Mouse (Mus musculus): ENCODE data around the gene Prr19. TPM values are rescaled to one million over a fixed set of nuclear protein-coding genes. Genes with fewer than 3 reads are reported as not detected.

The Prr19 gene
- total and polyA plus RNA-seq, 2 experiments from 2014 or later: 2.5 to 2.6 TPM

GRCm38 (mm10) chr7:25271651-25272444 lies 29.4 kb upstream of the Prr19 start:
- no peak for DNase-seq
- H3K36me3 ChIP-seq (ENCODE audit: insufficient read depth): peaks cover 34% of the 10 kb centered on the region
- H3K4me3 ChIP-seq (ENCODE audit: low read depth, low read length): no peak overlapping the region
- H3K27me3 ChIP-seq (ENCODE audit: insufficient read depth, low read length): no peaks in the 10 kb centered on the region
- H3K4me1 ChIP-seq (ENCODE audit: insufficient read depth): peaks cover 14% of the 10 kb centered on the region
- no peak for TF ChIP-seq CTCF (IDR thresholded peaks at IDR 0.05; ENCODE audit: low read depth)
- no peaks in the 10 kb centered on the region for H3K9me3 ChIP-seq (ENCODE audit: low read length)
- no peak overlapping the region for H3K4me2 ChIP-seq (ENCODE audit: low read depth)
- no peak overlapping the region for H3K27ac ChIP-seq (ENCODE audit: low read depth, low read length)
- ATAC-seq: no peak
- WGBS: 90% methylated on average over 30 of the region's 30 CpGs
- no peak overlapping the region for H3K9ac ChIP-seq

GRCm38 (mm10) chr7:25272445-25273258 lies 28.6 kb upstream of the Prr19 start:
- TF ChIP-seq CTCF (IDR thresholded peaks at IDR 0.05; ENCODE audit: low read depth): no peak
- no peak for DNase-seq
- H3K27me3 ChIP-seq (ENCODE audit: insufficient read depth, low read length): no peaks in the 10 kb centered on the region
- no peak overlapping the region for H3K4me3 ChIP-seq (ENCODE audit: low read depth, low read length)
- no peak overlapping the region for H3K9ac ChIP-seq
- WGBS: 89% methylated on average over 38 of the region's 38 CpGs
- H3K4me1 ChIP-seq (ENCODE audit: insufficient read depth): peaks cover 18% of the 10 kb centered on the region
- no peak for ATAC-seq
- H3K4me2 ChIP-seq (ENCODE audit: low read depth): no peak overlapping the region
- H3K9me3 ChIP-seq (ENCODE audit: low read length): no peaks in the 10 kb centered on the region
- H3K27ac ChIP-seq (ENCODE audit: low read depth, low read length): no peak overlapping the region
- peaks cover 34% of the 10 kb centered on the region for H3K36me3 ChIP-seq (ENCODE audit: insufficient read depth)

- peaks cover 21% of the 10 kb centered on the region for H3K4me1 ChIP-seq (ENCODE audit: insufficient read depth)
- no peak overlapping the region for H3K27ac ChIP-seq (ENCODE audit: low read depth, low read length)
- DNase-seq: no peak
- no peaks in the 10 kb centered on the region for H3K9me3 ChIP-seq (ENCODE audit: low read length)
- no peak for TF ChIP-seq CTCF (IDR thresholded peaks at IDR 0.05; ENCODE audit: low read depth)
- no peaks in the 10 kb centered on the region for H3K27me3 ChIP-seq (ENCODE audit: insufficient read depth, low read length)
- no peak overlapping the region for H3K4me2 ChIP-seq (ENCODE audit: low read depth)
- no peak for ATAC-seq
- 0 out of 2 replicates have a peak overlapping the region, but pooled peaks have one; percentile 2 for H3K9ac ChIP-seq
- peaks cover 34% of the 10 kb centered on the region for H3K36me3 ChIP-seq (ENCODE audit: insufficient read depth)
- H3K4me3 ChIP-seq (ENCODE audit: low read depth, low read length): no peak overlapping the region
- 90% methylated on average over 22 of the region's 22 CpGs for WGBS
Measured at GRCm38 (mm10) chr7:25273259-25274241, 27.7 kb upstream of the Prr19 start.

- DNase-seq (no peak), ATAC-seq (no peak)
- H3K4me1 ChIP-seq (ENCODE audit: insufficient read depth): peaks cover 14% of the 10 kb centered on the region
- H3K4me3 ChIP-seq (ENCODE audit: low read depth, low read length): no peak overlapping the region
- no peak for TF ChIP-seq CTCF (IDR thresholded peaks at IDR 0.05; ENCODE audit: low read depth)
- H3K27me3 ChIP-seq (ENCODE audit: insufficient read depth, low read length): no peaks in the 10 kb centered on the region
- no peak overlapping the region for H3K4me2 ChIP-seq (ENCODE audit: low read depth)
- H3K9ac ChIP-seq: 0 out of 2 replicates have a peak overlapping the region, but pooled peaks have one; percentile 2
- H3K27ac ChIP-seq (ENCODE audit: low read depth, low read length): no peak overlapping the region
- 61% methylated on average over 5 of the region's 5 CpGs for WGBS
- peaks cover 34% of the 10 kb centered on the region for H3K36me3 ChIP-seq (ENCODE audit: insufficient read depth)
- no peaks in the 10 kb centered on the region for H3K9me3 ChIP-seq (ENCODE audit: low read length)
Measured at GRCm38 (mm10) chr7:25274571-25274970, 26.6 kb upstream of the Prr19 start.

GRCm38 (mm10) chr7:25274996-25275395 lies 26.2 kb upstream of the Prr19 start:
- no peak overlapping the region for H3K27ac ChIP-seq (ENCODE audit: low read depth, low read length)
- no peak overlapping the region for H3K4me2 ChIP-seq (ENCODE audit: low read depth)
- H3K9ac ChIP-seq: 0 out of 2 replicates have a peak overlapping the region, but pooled peaks have one; percentile 2
- no peak for DNase-seq
- H3K4me1 ChIP-seq (ENCODE audit: insufficient read depth): peaks cover 12% of the 10 kb centered on the region
- WGBS: 92% methylated on average over 3 of the region's 3 CpGs
- H3K36me3 ChIP-seq (ENCODE audit: insufficient read depth): peaks cover 34% of the 10 kb centered on the region
- no peaks in the 10 kb centered on the region for H3K27me3 ChIP-seq (ENCODE audit: insufficient read depth, low read length)
- H3K9me3 ChIP-seq (ENCODE audit: low read length): no peaks in the 10 kb centered on the region
- ATAC-seq: no peak
- no peak for TF ChIP-seq CTCF (IDR thresholded peaks at IDR 0.05; ENCODE audit: low read depth)
- H3K4me3 ChIP-seq (ENCODE audit: low read depth, low read length): no peak overlapping the region

- 68% methylated on average over 9 of the region's 9 CpGs for WGBS
- no peaks in the 10 kb centered on the region for H3K9me3 ChIP-seq (ENCODE audit: low read length)
- H3K27ac ChIP-seq (ENCODE audit: low read depth, low read length): no peak overlapping the region
- DNase-seq: no peak
- H3K4me3 ChIP-seq (ENCODE audit: low read depth, low read length): no peak overlapping the region
- H3K9ac ChIP-seq: no peak overlapping the region; the same call in 1 of the 2 replicates
- no peak for ATAC-seq
- H3K4me1 ChIP-seq (ENCODE audit: insufficient read depth): peaks cover 17% of the 10 kb centered on the region
- TF ChIP-seq CTCF (IDR thresholded peaks at IDR 0.05; ENCODE audit: low read depth): no peak
- peaks cover 33% of the 10 kb centered on the region for H3K36me3 ChIP-seq (ENCODE audit: insufficient read depth)
- H3K27me3 ChIP-seq (ENCODE audit: insufficient read depth, low read length): no peaks in the 10 kb centered on the region
- H3K4me2 ChIP-seq (ENCODE audit: low read depth): no peak overlapping the region
Measured at GRCm38 (mm10) chr7:25275555-25276298, 25.5 kb upstream of the Prr19 start.

All from forebrain, postnatal 0 days (tissue).